Mouse (Mus musculus): ENCODE results near the gene Prpf18. TPM values are rescaled to one million over a fixed set of nuclear protein-coding genes. Genes with fewer than 3 reads are reported as not detected.
A peak's percentile ranks its signal among the peaks of the same experiment; 100 is the strongest.

The Prpf18 gene
- polyA plus RNA-seq, 1 experiment, result 45.7 TPM

GRCm38 (mm10) chr2:4611704-4612103 lies 40.2 kb downstream of the Prpf18 start:
- 88% methylated on average over 10 of the region's 10 CpGs for WGBS
- TF ChIP-seq CTCF (IDR thresholded peaks at IDR 0.05; ENCODE audit: borderline replicate concordance, insufficient read depth, low read depth, low read length) (no peak), POLR2A (IDR thresholded peaks at IDR 0.05; ENCODE audit: borderline replicate concordance, insufficient read depth, low read length) (no peak)
- Histone ChIP-seq H3K27ac (ENCODE audit: insufficient read depth, low read length) (no peak overlapping the region), H3K27me3 (ENCODE audit: control insufficient read depth, insufficient read depth, low read length) (no peaks in the 10 kb centered on the region), H3K4me1 (ENCODE audit: control insufficient read depth, insufficient read depth, low read length) (no peaks in the 10 kb centered on the region), H3K4me3 (replicated peaks; ENCODE audit: insufficient read depth, low read depth, low read length) (no peak overlapping the region)
- DNase-seq, result no peak

GRCm38 (mm10) chr2:4611295-4611694 lies 40.6 kb downstream of the Prpf18 start:
- Histone ChIP-seq H3K4me1 (ENCODE audit: control insufficient read depth, insufficient read depth, low read length) (no peaks in the 10 kb centered on the region), H3K27me3 (ENCODE audit: control insufficient read depth, insufficient read depth, low read length) (no peaks in the 10 kb centered on the region), H3K27ac (ENCODE audit: insufficient read depth, low read length) (no peak overlapping the region), H3K4me3 (replicated peaks; ENCODE audit: insufficient read depth, low read depth, low read length) (no peak overlapping the region)
- 89% methylated on average over 6 of the region's 6 CpGs for WGBS
- TF ChIP-seq CTCF (IDR thresholded peaks at IDR 0.05; ENCODE audit: borderline replicate concordance, insufficient read depth, low read depth, low read length) (no peak), POLR2A (IDR thresholded peaks at IDR 0.05; ENCODE audit: borderline replicate concordance, insufficient read depth, low read length) (no peak)
- no peak for DNase-seq

- H3K4me3 ChIP-seq (replicated peaks; ENCODE audit: insufficient read depth, low read depth, low read length), result no peak overlapping the region
- WGBS, result 85% methylated on average over 10 of the region's 10 CpGs
Observed at GRCm38 (mm10) chr2:4609433-4609832, 42.5 kb downstream of the Prpf18 start.

GRCm38 (mm10) chr2:4608253-4608652 lies 43.7 kb downstream of the Prpf18 start:
- Histone ChIP-seq H3K27ac (ENCODE audit: insufficient read depth, low read length) (no peak overlapping the region), H3K4me1 (ENCODE audit: control insufficient read depth, insufficient read depth, low read length) (no peaks in the 10 kb centered on the region), H3K27me3 (ENCODE audit: control insufficient read depth, insufficient read depth, low read length) (no peaks in the 10 kb centered on the region), H3K4me3 (replicated peaks; ENCODE audit: insufficient read depth, low read depth, low read length) (no peak overlapping the region)
- no peak for TF ChIP-seq POLR2A (IDR thresholded peaks at IDR 0.05; ENCODE audit: borderline replicate concordance, insufficient read depth, low read length)
- no peak for TF ChIP-seq CTCF (IDR thresholded peaks at IDR 0.05; ENCODE audit: borderline replicate concordance, insufficient read depth, low read depth, low read length)
- WGBS, result 89% methylated on average over 3 of the region's 3 CpGs
- DNase-seq, result no peak

More at GRCm38 (mm10) chr2:4609433-4609832, 42.5 kb downstream of the Prpf18 start:
- no peak for TF ChIP-seq CTCF (IDR thresholded peaks at IDR 0.05; ENCODE audit: borderline replicate concordance, insufficient read depth, low read depth, low read length)
- TF ChIP-seq POLR2A (IDR thresholded peaks at IDR 0.05; ENCODE audit: borderline replicate concordance, insufficient read depth, low read length), result no peak
- Histone ChIP-seq H3K27ac (ENCODE audit: insufficient read depth, low read length) (no peak overlapping the region), H3K4me1 (ENCODE audit: control insufficient read depth, insufficient read depth, low read length) (no peaks in the 10 kb centered on the region), H3K27me3 (ENCODE audit: control insufficient read depth, insufficient read depth, low read length) (no peaks in the 10 kb centered on the region)
- DNase-seq, result no peak

GRCm38 (mm10) chr2:4606559-4606958 lies 45.4 kb downstream of the Prpf18 start:
- H3K27ac ChIP-seq (ENCODE audit: insufficient read depth, low read length), result no peak overlapping the region
- H3K4me3 ChIP-seq (replicated peaks; ENCODE audit: insufficient read depth, low read depth, low read length), result no peak overlapping the region
- 85% methylated on average over 3 of the region's 3 CpGs for WGBS
- no peak for TF ChIP-seq POLR2A (IDR thresholded peaks at IDR 0.05; ENCODE audit: borderline replicate concordance, insufficient read depth, low read length)
- no peak for TF ChIP-seq CTCF (IDR thresholded peaks at IDR 0.05; ENCODE audit: borderline replicate concordance, insufficient read depth, low read depth, low read length)
- peaks cover 4% of the 10 kb centered on the region for H3K4me1 ChIP-seq (ENCODE audit: control insufficient read depth, insufficient read depth, low read length)
- no peak for DNase-seq
- no peaks in the 10 kb centered on the region for H3K27me3 ChIP-seq (ENCODE audit: control insufficient read depth, insufficient read depth, low read length)

GRCm38 (mm10) chr2:4603361-4603945 lies 48.5 kb downstream of the Prpf18 start:
- no peak for DNase-seq
- Histone ChIP-seq H3K27me3 (ENCODE audit: control insufficient read depth, insufficient read depth, low read length) (no peaks in the 10 kb centered on the region), H3K27ac (ENCODE audit: insufficient read depth, low read length) (no peak overlapping the region), H3K4me1 (ENCODE audit: control insufficient read depth, insufficient read depth, low read length) (peaks cover 8% of the 10 kb centered on the region), H3K4me3 (replicated peaks; ENCODE audit: insufficient read depth, low read depth, low read length) (no peak overlapping the region)
- TF ChIP-seq CTCF (IDR thresholded peaks at IDR 0.05; ENCODE audit: borderline replicate concordance, insufficient read depth, low read depth, low read length) (no peak), POLR2A (IDR thresholded peaks at IDR 0.05; ENCODE audit: borderline replicate concordance, insufficient read depth, low read length) (no peak)
- WGBS, result 86% methylated on average over 33 of the region's 33 CpGs

GRCm38 (mm10) chr2:4601034-4601890 lies 50.7 kb downstream of the Prpf18 start:
- TF ChIP-seq POLR2A (IDR thresholded peaks at IDR 0.05; ENCODE audit: borderline replicate concordance, insufficient read depth, low read length) (no peak), CTCF (IDR thresholded peaks at IDR 0.05; ENCODE audit: borderline replicate concordance, insufficient read depth, low read depth, low read length) (peak; percentile 64)

GRCm38 (mm10) chr2:4596992-4597391 lies 54.9 kb downstream of the Prpf18 start:
- WGBS, result 94% methylated on average over 7 of the region's 7 CpGs
- TF ChIP-seq POLR2A (IDR thresholded peaks at IDR 0.05; ENCODE audit: borderline replicate concordance, insufficient read depth, low read length) (no peak), CTCF (IDR thresholded peaks at IDR 0.05; ENCODE audit: borderline replicate concordance, insufficient read depth, low read depth, low read length) (no peak)
- Histone ChIP-seq H3K27ac (ENCODE audit: insufficient read depth, low read length) (no peak overlapping the region), H3K4me1 (ENCODE audit: control insufficient read depth, insufficient read depth, low read length) (peaks cover 6% of the 10 kb centered on the region), H3K4me3 (replicated peaks; ENCODE audit: insufficient read depth, low read depth, low read length) (no peak overlapping the region), H3K27me3 (ENCODE audit: control insufficient read depth, insufficient read depth, low read length) (no peaks in the 10 kb centered on the region)
- DNase-seq, result no peak

More at GRCm38 (mm10) chr2:4601034-4601890, 50.7 kb downstream of the Prpf18 start:
- Histone ChIP-seq H3K27me3 (ENCODE audit: control insufficient read depth, insufficient read depth, low read length) (no peaks in the 10 kb centered on the region), H3K4me3 (replicated peaks; ENCODE audit: insufficient read depth, low read depth, low read length) (no peak overlapping the region), H3K27ac (ENCODE audit: insufficient read depth, low read length) (no peak overlapping the region), H3K4me1 (ENCODE audit: control insufficient read depth, insufficient read depth, low read length) (peaks cover 8% of the 10 kb centered on the region)
- DNase-seq, result peak; percentile 76 to 86
- 17% methylated on average over 15 of the region's 15 CpGs for WGBS
